Mouse (Mus musculus): ENCODE results near the gene Ltb. TPM values are rescaled to one million over a fixed set of nuclear protein-coding genes. Genes with fewer than 3 reads are reported as not detected.

The Ltb gene
- polyA plus RNA-seq, 1 experiment from 2014 or later: 0.25 TPM

Small RNA genes within 50 kb of the gene (microRNA-seq; reads per million reads assigned to microRNA genes)
- gene Mir6973a (not detected), gene Mir6974 (not detected), gene Mir6975 (2.2 reads per million, percentile 1 among the genes with 10 or more reads in this experiment)

Other genes with a start within 250 kb of the Ltb start
- gene Hspa1b, start 235.2 kb upstream of the Ltb start, polyA plus RNA-seq (2015; fragmentation: Nextera tagmentation; extraction: Ambion mirVana): 0.10 and 0.17 TPM in 2 replicates
- gene Gm20481, start 224.5 kb upstream of the Ltb start, polyA plus RNA-seq (2015; fragmentation: Nextera tagmentation; extraction: Ambion mirVana): not detected in 2 replicates
- gene Hspa1a, start 222.3 kb upstream of the Ltb start, polyA plus RNA-seq (2015; fragmentation: Nextera tagmentation; extraction: Ambion mirVana): 3.6 and 3.7 TPM in 2 replicates
- gene Hspa1l, start 221.7 kb upstream of the Ltb start, polyA plus RNA-seq (2015; fragmentation: Nextera tagmentation; extraction: Ambion mirVana): 1.5 TPM in 2 replicates
- 132 and 149 TPM in 2 replicates for gene Lsm2, start 212.6 kb upstream of the Ltb start, polyA plus RNA-seq (2015; fragmentation: Nextera tagmentation; extraction: Ambion mirVana)
- 82.9 and 88.6 TPM in 2 replicates for gene Vars, start 193.5 kb upstream of the Ltb start, polyA plus RNA-seq (2015; fragmentation: Nextera tagmentation; extraction: Ambion mirVana)
- 0.14 and 0.28 TPM in 2 replicates for gene Vwa7, start 177.9 kb upstream of the Ltb start, polyA plus RNA-seq (2015; fragmentation: Nextera tagmentation; extraction: Ambion mirVana)
- 5.8 and 5.9 TPM in 2 replicates for gene Sapcd1, start 166.4 kb upstream of the Ltb start, polyA plus RNA-seq (2015; fragmentation: Nextera tagmentation; extraction: Ambion mirVana)
- 2.8 and 3.2 TPM in 2 replicates for gene Msh5, start 147.7 kb upstream of the Ltb start, polyA plus RNA-seq (2015; fragmentation: Nextera tagmentation; extraction: Ambion mirVana)
- 98.4 and 100 TPM in 2 replicates for gene Clic1, start 144.5 kb upstream of the Ltb start, polyA plus RNA-seq (2015; fragmentation: Nextera tagmentation; extraction: Ambion mirVana)
- 540 and 556 TPM in 2 replicates for gene Ddah2, start 135.4 kb upstream of the Ltb start, polyA plus RNA-seq (2015; fragmentation: Nextera tagmentation; extraction: Ambion mirVana)
- gene Ly6g6c, start 129.1 kb upstream of the Ltb start, polyA plus RNA-seq (2015; fragmentation: Nextera tagmentation; extraction: Ambion mirVana): not detected in 2 replicates
- 0.15 and 0.17 TPM in 2 replicates for gene Mpig6b, start 128.3 kb upstream of the Ltb start, polyA plus RNA-seq (2015; fragmentation: Nextera tagmentation; extraction: Ambion mirVana)
- 10.0 and 11.9 TPM in 2 replicates for gene Ly6g6e, start 117.5 kb upstream of the Ltb start, polyA plus RNA-seq (2015; fragmentation: Nextera tagmentation; extraction: Ambion mirVana)
- gene Ly6g6d, start 116.4 kb upstream of the Ltb start, polyA plus RNA-seq (2015; fragmentation: Nextera tagmentation; extraction: Ambion mirVana): 0.46 and 0.47 TPM in 2 replicates
- 0.32 TPM in 1 of 2 replicates, not detected in the other for gene Ly6g6f, start 108.8 kb upstream of the Ltb start, polyA plus RNA-seq (2015; fragmentation: Nextera tagmentation; extraction: Ambion mirVana)
- 93.2 and 97.4 TPM in 2 replicates for gene Abhd16a, start 105.2 kb upstream of the Ltb start, polyA plus RNA-seq (2015; fragmentation: Nextera tagmentation; extraction: Ambion mirVana)
- not detected in 2 replicates for gene Ly6g5c, start 86.2 kb upstream of the Ltb start, polyA plus RNA-seq (2015; fragmentation: Nextera tagmentation; extraction: Ambion mirVana)
- gene Ly6g5b, start 79.0 kb upstream of the Ltb start, polyA plus RNA-seq (2015; fragmentation: Nextera tagmentation; extraction: Ambion mirVana): 1.2 and 1.3 TPM in 2 replicates
- gene Gpank1, start 73.0 kb upstream of the Ltb start, polyA plus RNA-seq (2015; fragmentation: Nextera tagmentation; extraction: Ambion mirVana): 29.3 and 32.0 TPM in 2 replicates
- gene Csnk2b, start 72.4 kb upstream of the Ltb start, polyA plus RNA-seq (2015; fragmentation: Nextera tagmentation; extraction: Ambion mirVana): 307 and 309 TPM in 2 replicates
- gene D17H6S53E, start 68.1 kb upstream of the Ltb start, polyA plus RNA-seq (2015; fragmentation: Nextera tagmentation; extraction: Ambion mirVana): 8.7 TPM in 2 replicates
- gene Apom, start 62.4 kb upstream of the Ltb start, polyA plus RNA-seq (2015; fragmentation: Nextera tagmentation; extraction: Ambion mirVana): 0.28 and 0.31 TPM in 2 replicates
- 92.3 and 93.8 TPM in 2 replicates for gene Bag6, start 59.3 kb upstream of the Ltb start, polyA plus RNA-seq (2015; fragmentation: Nextera tagmentation; extraction: Ambion mirVana)
- gene Prrc2a, start 29.5 kb upstream of the Ltb start, polyA plus RNA-seq (2015; fragmentation: Nextera tagmentation; extraction: Ambion mirVana): 185 and 208 TPM in 2 replicates
- gene Aif1, start 18.4 kb upstream of the Ltb start, polyA plus RNA-seq (2015; fragmentation: Nextera tagmentation; extraction: Ambion mirVana): 5.7 and 7.8 TPM in 2 replicates
- 6.2 and 6.8 TPM in 2 replicates for gene Lst1, start 6.0 kb upstream of the Ltb start, polyA plus RNA-seq (2015; fragmentation: Nextera tagmentation; extraction: Ambion mirVana)
- gene Tnf, start 7.6 kb downstream of the Ltb start, polyA plus RNA-seq (2015; fragmentation: Nextera tagmentation; extraction: Ambion mirVana): not detected in 2 replicates
- 0.36 TPM in 1 of 2 replicates, not detected in the other for gene Lta, start 10.9 kb downstream of the Ltb start, polyA plus RNA-seq (2015; fragmentation: Nextera tagmentation; extraction: Ambion mirVana)
- gene Gm16181, start 26.4 kb downstream of the Ltb start, polyA plus RNA-seq (2015; fragmentation: Nextera tagmentation; extraction: Ambion mirVana): 0.61 and 1.1 TPM in 2 replicates
- gene Atp6v1g2, start 39.2 kb downstream of the Ltb start, polyA plus RNA-seq (2015; fragmentation: Nextera tagmentation; extraction: Ambion mirVana): 38.2 and 41.5 TPM in 2 replicates
- 11.7 and 12.3 TPM in 2 replicates for gene Nfkbil1, start 41.4 kb downstream of the Ltb start, polyA plus RNA-seq (2015; fragmentation: Nextera tagmentation; extraction: Ambion mirVana)
- gene Ddx39b, start 47.3 kb downstream of the Ltb start, polyA plus RNA-seq (2015; fragmentation: Nextera tagmentation; extraction: Ambion mirVana): 478 and 488 TPM in 2 replicates
- gene H2-D1, start 68.3 kb downstream of the Ltb start, polyA plus RNA-seq (2015; fragmentation: Nextera tagmentation; extraction: Ambion mirVana): 48.1 and 50.1 TPM in 2 replicates
- gene H2-Q1, start 126.0 kb downstream of the Ltb start, polyA plus RNA-seq (2015; fragmentation: Nextera tagmentation; extraction: Ambion mirVana): 0.27 and 0.32 TPM in 2 replicates
- gene H2-Q2, start 147.8 kb downstream of the Ltb start, polyA plus RNA-seq (2015; fragmentation: Nextera tagmentation; extraction: Ambion mirVana): 1.1 and 1.2 TPM in 2 replicates
- gene H2-Q4, start 185.2 kb downstream of the Ltb start, polyA plus RNA-seq (2015; fragmentation: Nextera tagmentation; extraction: Ambion mirVana): 0.73 and 0.80 TPM in 2 replicates
- 0.33 and 0.53 TPM in 2 replicates for gene H2-Q6, start 230.4 kb downstream of the Ltb start, polyA plus RNA-seq (2015; fragmentation: Nextera tagmentation; extraction: Ambion mirVana)
- 1.2 and 1.3 TPM in 2 replicates for gene H2-Q7, start 244.7 kb downstream of the Ltb start, polyA plus RNA-seq (2015; fragmentation: Nextera tagmentation; extraction: Ambion mirVana)

All from forebrain, embryonic 15.5 days (tissue).